Mouse (Mus musculus) thymus, adult 2 months (tissue): ENCODE measurements at regions not wholly inside any gene's neighbourhood (a gene's known extent, or its start where the extent isn't known, plus 50 kb on each side); places are given as distances from the start of the nearest gene placed in this dataset.

Source experiments
- CTCF ChIP-seq: fragments of 200-500 bp; IDR thresholded peaks from 2 replicates; pipeline ENCODE4 v1.5.1; 2012; ENCODE audit warnings: mild to moderate bottlenecking, control low read depth, low read length, moderate library complexity, borderline replicate concordance; ENCODE audit not compliant: control insufficient read depth, poor library complexity, insufficient read depth; ENCODE audit errors: extremely low read depth
- POLR2A ChIP-seq: fragments of 200-500 bp; IDR thresholded peaks from 2 replicates; pipeline ENCODE4 v1.6.1; 2012; ENCODE audit warnings: mild to moderate bottlenecking, low read length, control low read depth, moderate library complexity; ENCODE audit not compliant: control insufficient read depth, poor library complexity, insufficient read depth; ENCODE audit errors: extremely low read depth

DNA sequence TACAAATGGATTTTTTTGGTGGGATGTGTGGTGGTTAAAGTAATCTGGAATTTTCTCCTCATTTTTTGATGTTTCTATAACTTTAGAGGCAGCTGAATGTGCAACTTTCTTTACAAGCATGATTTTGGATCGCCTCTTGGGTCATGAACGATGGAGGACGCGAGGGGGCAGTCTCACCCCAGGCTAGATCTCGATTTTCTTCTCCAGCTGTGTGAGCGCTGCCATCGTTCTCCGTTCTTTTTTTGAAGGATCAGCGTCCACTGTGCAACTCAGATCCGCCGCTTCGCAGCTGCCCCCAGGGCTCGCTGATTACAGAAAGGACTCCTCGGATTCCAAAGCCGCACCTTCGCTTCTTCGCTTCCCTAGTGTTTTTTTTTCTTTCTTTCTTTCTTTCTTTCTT is 63.4 kb upstream of the Got2 start:
- TF ChIP-seq CTCF (no peak), POLR2A (no peak)
